Mouse (Mus musculus): Measurements from ENCODE around the gene Ppp1r9a.

- no peak for TF ChIP-seq CTCF (IDR thresholded peaks at IDR 0.05; ENCODE audit: borderline replicate concordance, insufficient read depth, low read depth, low read length)
- TF ChIP-seq POLR2A (IDR thresholded peaks at IDR 0.05; ENCODE audit: borderline replicate concordance, insufficient read depth, low read length), result no peak
Observed at GRCm38 (mm10) chr6:4997599-4997998, 94.9 kb downstream of the Ppp1r9a start.

Measured in cerebellum, adult 2 months (tissue).